Mouse (Mus musculus) intestine, embryonic 14.5 days (tissue): ENCODE data around the gene Cpsf4l. TPM values are rescaled to one million over a fixed set of nuclear protein-coding genes. Genes with fewer than 3 reads are reported as not detected.

Source experiments
- ATAC-seq: fragments of 200-750 bp; cut with Nextera tagmentation; replicated peaks from 2 replicates; pipeline ENCODE4 v1.8.0; 2017; ENCODE audit warnings: low read depth, moderate number of reproducible peaks, moderate TSS enrichment, moderate library complexity; ENCODE audit not compliant: low FRiP score, low TSS enrichment
- DNase-seq: peaks from one replicate; pipeline ENCODE4 v3.0.0-alpha.2; 2018; ENCODE audit warnings: low spot score
- H3K27ac ChIP-seq: fragments of 300-500 bp; sonication (generic); 2 replicates; pipeline ENCODE4 v1.5.1; 2014; ENCODE audit warnings: low read depth, mild to moderate bottlenecking, control low read depth
- H3K27me3 ChIP-seq: fragments of 300-500 bp; sonication (generic); replicated peaks from 2 replicates; pipeline ENCODE4 v1.6.1; 2014; ENCODE audit warnings: low read length, control low read depth; ENCODE audit not compliant: control insufficient read depth, insufficient read depth
- H3K36me3 ChIP-seq: fragments of 300-500 bp; sonication (generic); 2 replicates; pipeline ENCODE4 v1.6.1; 2014; ENCODE audit warnings: low read length, control low read depth; ENCODE audit not compliant: control insufficient read depth, insufficient read depth
- H3K4me1 ChIP-seq: fragments of 300-500 bp; sonication (generic); replicated peaks from 2 replicates; pipeline ENCODE4 v1.6.1; 2014; ENCODE audit warnings: low read length, control low read depth, mixed read lengths; ENCODE audit not compliant: control insufficient read depth, insufficient read depth
- H3K4me2 ChIP-seq: fragments of 300-500 bp; sonication (generic); 2 replicates; pipeline ENCODE4 v1.6.1; 2014; ENCODE audit warnings: low read length
- H3K4me3 ChIP-seq: fragments of 300-500 bp; sonication (generic); 2 replicates; pipeline ENCODE4 v1.5.1; 2014; ENCODE audit warnings: low read depth, low read length, control low read depth, mixed read lengths
- H3K9ac ChIP-seq: fragments of 300-500 bp; sonication (generic); 2 replicates; pipeline ENCODE4 v1.6.1; 2014; ENCODE audit warnings: mild to moderate bottlenecking, low read length
- H3K9me3 ChIP-seq: fragments of 300-500 bp; sonication (generic); 2 replicates; pipeline ENCODE4 v1.6.1; 2016; ENCODE audit warnings: low read length, control low read depth; ENCODE audit not compliant: control insufficient read depth
- WGBS: fragments of 180-500 bp; shearing (Covaris S2); extraction: QIAGEN DNeasy Blood & Tissue Kit; methylation state at CpG from one replicate; pipeline ENCODE4 v1.1.7; 2014; 5-methylcytosine and 5-hydroxymethylcytosine counted together
- polyA plus RNA-seq: library from polyadenylated mRNA; unstranded; fragments of >200 nt; fragmentation: Nextera tagmentation; extraction: Ambion mirVana; gene quantifications from 2 replicates; pipeline ENCODE4 v1.2.1, GENCODE M21; 2014

Cpsf4l gene
- polyA plus RNA-seq, 1 experiment from 2014 or later, result 0.18 TPM

- ATAC-seq (no peak), DNase-seq (no peak)
- no peak overlapping the region for H3K4me3 ChIP-seq
- WGBS, result 77% methylated on average over 4 of the region's 4 CpGs
- no peak overlapping the region for H3K4me2 ChIP-seq
- H3K4me1 ChIP-seq, result peaks cover 7% of the 10 kb centered on the region; the same call in 1 of the 2 replicates
- no peak overlapping the region for H3K27ac ChIP-seq
- H3K27me3 ChIP-seq, result no peaks in the 10 kb centered on the region
- H3K9me3 ChIP-seq, result no peaks in the 10 kb centered on the region
- H3K9ac ChIP-seq, result no peak overlapping the region
- peaks cover 52% of the 10 kb centered on the region for H3K36me3 ChIP-seq
These were observed 40.1 kb downstream of the Cpsf4l start for GRCm38 (mm10) chr11:113669711-113670110.

- 86% methylated on average over 5 of the region's 5 CpGs for WGBS
- Histone ChIP-seq H3K4me2 (no peak overlapping the region), H3K9me3 (no peaks in the 10 kb centered on the region), H3K27ac (no peak overlapping the region), H3K4me1 (peaks cover 7% of the 10 kb centered on the region; the same call in 1 of the 2 replicates), H3K27me3 (no peaks in the 10 kb centered on the region), H3K36me3 (peaks cover 52% of the 10 kb centered on the region), H3K9ac (no peak overlapping the region), H3K4me3 (no peak overlapping the region)
- no peak for DNase-seq
- ATAC-seq, result no peak
These were observed 41.0 kb downstream of the Cpsf4l start for GRCm38 (mm10) chr11:113668857-113669256.

DNA sequence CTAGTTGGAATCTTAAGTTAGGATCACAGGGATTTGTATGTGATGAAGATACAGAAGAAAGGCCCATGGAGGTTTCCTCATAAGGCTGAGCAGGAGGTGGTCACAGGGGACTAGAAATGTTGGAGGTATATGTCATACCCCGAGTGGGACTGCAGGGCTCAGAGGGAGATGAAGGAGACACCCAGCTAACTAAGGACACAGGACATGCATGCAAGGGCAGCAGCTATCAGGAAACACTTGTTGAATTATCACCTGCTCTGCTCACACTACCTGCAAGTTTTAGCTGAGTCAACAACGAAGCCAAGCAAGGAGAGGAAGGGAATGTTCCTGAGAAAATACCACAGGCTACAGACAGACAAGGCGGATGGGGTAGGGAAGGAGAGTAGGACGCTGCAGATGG, 42.1 kb downstream of the Cpsf4l start:
- Histone ChIP-seq H3K36me3 (peaks cover 54% of the 10 kb centered on the region), H3K4me2 (no peak overlapping the region), H3K27ac (peak overlapping the region; percentile 9; the same call in 1 of the 2 replicates), H3K4me3 (no peak overlapping the region), H3K4me1 (peaks cover 7% of the 10 kb centered on the region; the same call in 1 of the 2 replicates), H3K9ac (no peak overlapping the region), H3K9me3 (no peaks in the 10 kb centered on the region), H3K27me3 (no peaks in the 10 kb centered on the region)
- DNase-seq, result no peak
- WGBS, result 68% methylated on average over 4 of the region's 4 CpGs
- ATAC-seq, result no peak

GRCm38 (mm10) chr11:113667122-113667521, 42.7 kb downstream of the Cpsf4l start:
- peaks cover 7% of the 10 kb centered on the region; the same call in 1 of the 2 replicates for H3K4me1 ChIP-seq
- no peaks in the 10 kb centered on the region for H3K27me3 ChIP-seq
- no peak overlapping the region for H3K4me3 ChIP-seq
- peak; percentile 40; the same call in 1 of the 2 replicates for ATAC-seq
- no peak overlapping the region for H3K9ac ChIP-seq
- peak overlapping the region; percentile 9; the same call in 1 of the 2 replicates for H3K27ac ChIP-seq
- DNase-seq, result no peak
- WGBS, result 52% methylated on average over 2 of the region's 2 CpGs
- H3K9me3 ChIP-seq, result no peaks in the 10 kb centered on the region
- peaks cover 56% of the 10 kb centered on the region for H3K36me3 ChIP-seq
- H3K4me2 ChIP-seq, result no peak overlapping the region

DNA sequence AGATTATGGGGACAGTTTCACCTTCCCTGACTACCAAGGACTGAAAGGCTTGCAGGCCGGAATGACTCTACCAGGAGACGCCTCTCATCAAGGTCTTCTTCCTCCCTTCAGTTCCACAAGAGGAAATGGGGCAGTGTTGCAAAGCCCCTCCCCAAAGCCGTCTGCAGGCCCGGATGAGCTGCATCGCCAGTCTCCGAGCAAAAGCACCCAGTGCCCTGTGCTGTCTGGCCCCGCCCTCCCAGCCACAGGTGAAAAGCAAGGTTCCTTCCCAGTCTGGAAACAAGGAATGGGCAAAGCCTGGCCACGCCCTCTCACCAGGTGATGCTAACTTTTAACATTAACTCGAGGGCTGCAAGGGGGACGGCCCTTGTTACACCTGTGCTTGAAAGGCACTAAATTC, 43.2 kb downstream of the Cpsf4l start:
- Histone ChIP-seq H3K9ac (no peak overlapping the region), H3K9me3 (no peaks in the 10 kb centered on the region), H3K36me3 (peaks cover 58% of the 10 kb centered on the region), H3K4me3 (no peak overlapping the region), H3K4me2 (no peak overlapping the region), H3K27ac (no peak overlapping the region), H3K27me3 (no peaks in the 10 kb centered on the region), H3K4me1 (peaks cover 7% of the 10 kb centered on the region; the same call in 1 of the 2 replicates)
- WGBS, result 38% methylated on average over 10 of the region's 10 CpGs
- ATAC-seq (peak; percentile 42; the same call in 1 of the 2 replicates), DNase-seq (no peak)

GRCm38 (mm10) chr11:113666205-113666604, 43.6 kb downstream of the Cpsf4l start:
- peaks cover 7% of the 10 kb centered on the region; the same call in 1 of the 2 replicates for H3K4me1 ChIP-seq
- no peaks in the 10 kb centered on the region for H3K27me3 ChIP-seq
- no peak overlapping the region for H3K9ac ChIP-seq
- no peak for ATAC-seq
- H3K9me3 ChIP-seq, result no peaks in the 10 kb centered on the region
- peaks cover 58% of the 10 kb centered on the region for H3K36me3 ChIP-seq
- DNase-seq, result no peak
- WGBS, result 64% methylated on average over 6 of the region's 6 CpGs
- no peak overlapping the region for H3K4me2 ChIP-seq
- H3K4me3 ChIP-seq, result no peak overlapping the region
- H3K27ac ChIP-seq, result no peak overlapping the region

DNA sequence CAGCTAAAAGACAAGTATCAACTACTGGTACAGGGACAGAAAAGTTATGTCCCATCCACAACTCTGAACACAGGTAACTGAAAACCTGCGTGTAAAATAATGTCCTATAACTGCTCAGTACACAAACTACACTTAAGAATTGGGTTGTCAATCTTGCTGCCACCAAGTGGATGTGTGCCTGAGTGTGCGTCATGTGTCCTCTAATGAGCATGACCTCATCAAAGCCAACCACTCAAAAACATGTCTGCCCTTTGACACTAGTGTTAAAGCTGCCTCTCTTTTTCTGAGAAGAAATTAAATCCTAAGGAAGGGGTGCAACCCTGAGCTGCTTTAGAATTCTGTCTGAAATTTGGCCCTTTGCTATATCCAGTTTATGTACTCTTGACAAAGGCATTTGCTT, 45.5 kb downstream of the Cpsf4l start:
- Histone ChIP-seq H3K4me1 (peaks cover 7% of the 10 kb centered on the region; the same call in 1 of the 2 replicates), H3K27ac (no peak overlapping the region), H3K4me2 (no peak overlapping the region), H3K9me3 (no peaks in the 10 kb centered on the region), H3K36me3 (peaks cover 66% of the 10 kb centered on the region), H3K27me3 (no peaks in the 10 kb centered on the region), H3K4me3 (no peak overlapping the region), H3K9ac (no peak overlapping the region)
- ATAC-seq, result no peak
- DNase-seq, result no peak
- WGBS, result 87% methylated on average over 2 of the region's 2 CpGs

- peaks cover 82% of the 10 kb centered on the region for H3K36me3 ChIP-seq
These were observed 47.9 kb downstream of the Cpsf4l start for GRCm38 (mm10) chr11:113661835-113662351.

DNA sequence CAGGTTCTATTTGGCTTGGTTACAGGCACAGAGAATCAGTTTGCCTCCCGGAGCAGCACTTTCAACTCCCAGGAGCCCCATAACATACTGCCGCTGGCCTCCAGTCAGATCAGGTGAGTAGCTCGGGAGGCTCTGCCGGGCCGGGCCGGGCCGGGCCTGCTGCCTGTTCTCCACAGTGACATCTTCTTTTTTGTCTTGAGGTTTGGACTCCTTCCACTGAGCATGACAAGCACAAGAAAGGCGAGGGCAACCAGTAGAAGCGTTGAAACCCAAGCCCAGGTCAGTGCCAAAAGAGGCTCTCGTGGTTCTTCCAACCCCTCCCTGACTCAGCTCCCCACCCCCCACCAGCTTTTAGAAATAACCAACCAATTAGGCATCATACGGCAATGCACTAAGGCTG, 48.9 kb downstream of the Cpsf4l start:
- no peak overlapping the region for H3K4me2 ChIP-seq
- no peak overlapping the region for H3K27ac ChIP-seq
- no peak for ATAC-seq
- DNase-seq, result no peak
- H3K9me3 ChIP-seq, result no peaks in the 10 kb centered on the region
- WGBS, result 96% methylated on average over 11 of the region's 11 CpGs
- H3K4me3 ChIP-seq, result no peak overlapping the region
- H3K36me3 ChIP-seq, result peaks cover 91% of the 10 kb centered on the region
- no peaks in the 10 kb centered on the region for H3K4me1 ChIP-seq
- H3K9ac ChIP-seq, result no peak overlapping the region
- no peaks in the 10 kb centered on the region for H3K27me3 ChIP-seq

More at GRCm38 (mm10) chr11:113661835-113662351, 47.9 kb downstream of the Cpsf4l start:
- no peak overlapping the region for H3K4me3 ChIP-seq
- no peak overlapping the region for H3K4me2 ChIP-seq
- H3K27me3 ChIP-seq, result no peaks in the 10 kb centered on the region
- DNase-seq, result no peak
- no peaks in the 10 kb centered on the region; the same call in 1 of the 2 replicates for H3K4me1 ChIP-seq
- WGBS, result 90% methylated on average over 18 of the region's 18 CpGs
- no peak for ATAC-seq
- no peak overlapping the region for H3K27ac ChIP-seq
- no peaks in the 10 kb centered on the region for H3K9me3 ChIP-seq
- H3K9ac ChIP-seq, result no peak overlapping the region
